In genomic region chr11:63090986-63091385, GRCm38 (mm10) we compare ENCODE assay signal across 27 mouse cellular contexts. TPM values are rescaled to one million over a fixed set of nuclear protein-coding genes. Genes with fewer than 3 reads are reported as not detected.
A peak's percentile ranks its signal among the peaks of the same experiment; 100 is the strongest.
DNase-seq lines count a peak whose midpoint lies in the region; ATAC-seq and TF ChIP-seq lines count a peak whose summit lies in the region.
"Had no signal": no experiment of that assay in that cellular context is flagged by ENCODE, and none has a peak within 500 bp of the region (broad histone marks: within the 10 kb centered on the region; RNA-seq: fewer than 3 reads in every experiment).

No protein-coding gene starts in this region.

- peaks cover 15% of the 10 kb centered on the region; the same call in 1 of the 2 replicates for H3K4me1 ChIP-seq in heart, embryonic 10.5 days
- H3K4me1 ChIP-seq in heart, embryonic 11.5 days (ENCODE audit: control insufficient read depth, insufficient read depth, low read length): no peaks in the 10 kb centered on the region
- peaks cover 22% of the 10 kb centered on the region for H3K4me1 ChIP-seq in bone marrow macrophage, adult 2 months (ENCODE audit: control insufficient read depth, insufficient read depth, low read length)
- peaks cover 14% of the 10 kb centered on the region for H3K4me1 ChIP-seq in limb, embryonic 10.5 days
- H3K4me1 ChIP-seq: forebrain, embryonic 10.5 days; hindbrain, embryonic 13.5 days had no signal

- no peak overlapping the region for H3K4me2 ChIP-seq in heart, embryonic 11.5 days
- H3K4me2 ChIP-seq: hindbrain, embryonic 13.5 days had no signal

- H3K27me3 ChIP-seq in heart, embryonic 10.5 days (ENCODE audit: insufficient read depth, poor library complexity, severe bottlenecking): no peaks in the 10 kb centered on the region
- no peaks in the 10 kb centered on the region for H3K27me3 ChIP-seq in heart, embryonic 11.5 days (ENCODE audit: control insufficient read depth, insufficient read depth, low read length)
- H3K27me3 ChIP-seq in limb, embryonic 10.5 days (ENCODE audit: low read depth, poor library complexity, severe bottlenecking): no peaks in the 10 kb centered on the region
- H3K27me3 ChIP-seq: CH12.LX; hindbrain, embryonic 13.5 days; Patski had no signal

- no peaks in the 10 kb centered on the region for H3K9me3 ChIP-seq in heart, embryonic 10.5 days
- H3K9me3 ChIP-seq in heart, embryonic 11.5 days (replicated peaks; ENCODE audit: control insufficient read depth, low read length): no peaks in the 10 kb centered on the region
- no peaks in the 10 kb centered on the region for H3K9me3 ChIP-seq in limb, embryonic 10.5 days (replicated peaks)
- H3K9me3 ChIP-seq: embryonic facial prominence, embryonic 10.5 days; forebrain, embryonic 10.5 days; hindbrain, embryonic 13.5 days had no signal

- no peak overlapping the region for H3K9ac ChIP-seq in heart, embryonic 11.5 days (ENCODE audit: low read depth, low read length)
- H3K9ac ChIP-seq: hindbrain, embryonic 13.5 days had no signal

- peak; percentile 25 for DNase-seq in adrenal gland, adult 8-10 months
- DNase-seq in adrenal gland, postnatal 4 days (ENCODE audit: low spot score in 2 of 2): no peak
- peak; percentile 71 for DNase-seq in heart, embryonic 10.5 days (ENCODE audit: low spot score)
- no peak for DNase-seq in limb, embryonic 10.5 days (ENCODE audit: low spot score)
- DNase-seq in left cerebral cortex, adult 9 months (ENCODE audit: low spot score in 2 of 2): no peak
- no peak for DNase-seq in B cell, adult 2 months
- DNase-seq: cerebellum, adult 18-20 months; cerebellum, adult 9-11 months; gastrocnemius, adult 2 months; gastrocnemius, postnatal 25 days; heart, adult 2 months; heart, postnatal 14 days; kidney, adult 11 months had no signal

- TF ChIP-seq POLR2A in bone marrow macrophage, adult 2 months (IDR thresholded peaks at IDR 0.05; ENCODE audit: borderline replicate concordance, low read depth, low read length): no peak

- no peak for ATAC-seq in heart, embryonic 11.5 days (replicated peaks; ENCODE audit: insufficient number of reproducible peaks, low FRiP score, low TSS enrichment)
- ATAC-seq: activated CD4-positive, CD25-positive, alpha-beta regulatory T cell, adult 4 months; forebrain, embryonic 14.5 days; hindbrain, postnatal 0 days; Patski had no signal

- no peak overlapping the region for H3K4me3 ChIP-seq in heart, embryonic 10.5 days
- no peak overlapping the region for H3K4me3 ChIP-seq in heart, embryonic 11.5 days (ENCODE audit: low read depth, low read length)
- no peak overlapping the region for H3K4me3 ChIP-seq in bone marrow macrophage, adult 2 months (ENCODE audit: insufficient read depth, low read length)
- H3K4me3 ChIP-seq in limb, embryonic 10.5 days: no peak overlapping the region
- H3K4me3 ChIP-seq: embryonic facial prominence, embryonic 10.5 days; forebrain, embryonic 10.5 days; gastrocnemius, adult 2 months; heart, adult 2 months; hindbrain, embryonic 13.5 days had no signal

- H3K27ac ChIP-seq in heart, embryonic 10.5 days: no peak overlapping the region
- H3K27ac ChIP-seq in heart, embryonic 11.5 days (ENCODE audit: low read depth, low read length): no peak overlapping the region
- peak overlapping the region; percentile 23; the same call in 1 of the 2 replicates for H3K27ac ChIP-seq in bone marrow macrophage, adult 2 months (ENCODE audit: insufficient read depth, low read depth, low read length)
- peak overlapping the region; percentile 11; the same call in 1 of the 2 replicates for H3K27ac ChIP-seq in limb, embryonic 10.5 days
- H3K27ac ChIP-seq: embryonic facial prominence, embryonic 10.5 days; forebrain, embryonic 10.5 days; gastrocnemius, adult 2 months; heart, adult 2 months; hindbrain, embryonic 13.5 days; hindbrain, postnatal 0 days had no signal

- WGBS in heart, embryonic 10.5 days: 83% methylated on average over 6 of the region's 6 CpGs
- WGBS in heart, embryonic 11.5 days (ENCODE audit: insufficient replicate concordance): 73% methylated on average over 6 of the region's 6 CpGs
- 90% methylated on average over 6 of the region's 6 CpGs for WGBS in limb, embryonic 10.5 days

- TF ChIP-seq CTCF in bone marrow macrophage, adult 2 months (IDR thresholded peaks at IDR 0.05; ENCODE audit: low read depth, low read length): no peak

- H3K36me3 ChIP-seq in heart, embryonic 10.5 days: no peaks in the 10 kb centered on the region
- no peaks in the 10 kb centered on the region for H3K36me3 ChIP-seq in heart, embryonic 11.5 days (ENCODE audit: control insufficient read depth, insufficient read depth, low read length)
- H3K36me3 ChIP-seq in limb, embryonic 10.5 days: no peaks in the 10 kb centered on the region
- H3K36me3 ChIP-seq: embryonic facial prominence, embryonic 10.5 days; forebrain, embryonic 10.5 days; hindbrain, embryonic 13.5 days had no signal

RNA-seq across cellular contexts. Expression of gene Tekt3, which starts 29.5 kb away (rescaled TPM):
- total RNA-seq in adrenal gland, adult 8-10 months (2022): not detected
- not detected for total RNA-seq in adrenal gland, postnatal 4 days (2021)
- polyA plus RNA-seq in heart, embryonic 10.5 days (2016; fragmentation: Nextera tagmentation; extraction: Ambion mirVana): not detected in 2 replicates
- polyA plus RNA-seq in heart, embryonic 11.5 days (2014; fragmentation: Nextera tagmentation; extraction: Ambion mirVana): not detected in 2 replicates
- polyA plus RNA-seq in bone marrow macrophage, adult 2 months (2012; ENCODE audit: insufficient read depth, insufficient read length, missing spikeins): not detected in 2 replicates
- polyA plus RNA-seq in limb, embryonic 10.5 days (2016; fragmentation: Nextera tagmentation; extraction: Ambion mirVana): not detected in 2 replicates
- total RNA-seq: adrenal gland, postnatal 36 days; CH12.LX; gastrocnemius, adult 2 months; gastrocnemius, postnatal 25 days; heart, adult 2 months; heart, postnatal 14 days; hematopoietic stem cell, adult 5-6 weeks had no signal
- polyA plus RNA-seq: activated CD4-positive, CD25-positive, alpha-beta regulatory T cell, adult 4 months; embryonic facial prominence, embryonic 10.5 days; forebrain, embryonic 10.5 days; forebrain, embryonic 14.5 days; heart, adult 2 months; heart, embryonic 14.5 days; hindbrain, embryonic 13.5 days; hindbrain, postnatal 0 days; intestine, embryonic 14.5 days; Patski had no signal

RNA-seq across cellular contexts. Expression of gene Pmp22, which starts 37.8 kb away (rescaled TPM):
- 100 to 1,000 TPM in 3 of 4 experiments, 10 to 100 TPM in 1; 92.8 to 116 (median 109) TPM for total RNA-seq in adrenal gland, adult 8-10 months (2022)
- 100 to 1,000 TPM; 159 to 178 TPM for total RNA-seq in adrenal gland, postnatal 4 days (2021)
- 98.2 and 147 TPM in 2 replicates for polyA plus RNA-seq in heart, embryonic 10.5 days (2016; fragmentation: Nextera tagmentation; extraction: Ambion mirVana)
- 77.9 and 89.4 TPM in 2 replicates for polyA plus RNA-seq in heart, embryonic 11.5 days (2014; fragmentation: Nextera tagmentation; extraction: Ambion mirVana)
- 336 and 347 TPM in 2 replicates for polyA plus RNA-seq in bone marrow macrophage, adult 2 months (2012; ENCODE audit: insufficient read depth, insufficient read length, missing spikeins)
- 27.7 and 29.8 TPM in 2 replicates for polyA plus RNA-seq in limb, embryonic 10.5 days (2016; fragmentation: Nextera tagmentation; extraction: Ambion mirVana)
- total RNA-seq: CH12.LX; hematopoietic stem cell, adult 5-6 weeks had no signal
- polyA plus RNA-seq: activated CD4-positive, CD25-positive, alpha-beta regulatory T cell, adult 4 months had no signal

Comparison
In these comparisons a context has a peak if more than half of its experiments do, and no peak if none do; other contexts are left out.
1. DNase-seq: peak in adrenal gland, adult 8-10 months (single experiment) and heart, embryonic 10.5 days (single experiment); none in adrenal gland, postnatal 4 days (0 of 2), limb, embryonic 10.5 days (single experiment), left cerebral cortex, adult 9 months (0 of 2) and B cell, adult 2 months (0 of 2).
2. H3K27ac ChIP-seq: peak in bone marrow macrophage, adult 2 months (single experiment) and limb, embryonic 10.5 days (single experiment); none in heart, embryonic 10.5 days (single experiment) and heart, embryonic 11.5 days (single experiment).